Mouse (Mus musculus) megakaryocyte, embryonic 14.5 days (primary cell): ENCODE results near the gene Ch25h. TPM values are rescaled to one million over a fixed set of nuclear protein-coding genes. Genes with fewer than 3 reads are reported as not detected.
A peak's percentile ranks its signal among the peaks of the same experiment; 100 is the strongest.

Experiments
- H3K27me3 ChIP-seq: replicated peaks from 2 replicates; pipeline ENCODE3; 2012; ENCODE audit warnings: inconsistent platforms
- H3K36me3 ChIP-seq: replicated peaks from 2 replicates; pipeline ENCODE3; 2012; ENCODE audit warnings: low read length, inconsistent platforms, mixed read lengths
- H3K4me1 ChIP-seq: 2 replicates; pipeline ENCODE4 v1.6.1; 2012; ENCODE audit warnings: inconsistent platforms
- H3K4me3 ChIP-seq: replicated peaks from 2 replicates; pipeline ENCODE3; 2012; ENCODE audit warnings: moderate library complexity, mild to moderate bottlenecking, inconsistent platforms
- H3K9me3 ChIP-seq: 2 replicates; pipeline ENCODE4 v1.6.1; 2012; ENCODE audit warnings: inconsistent platforms
- FLI1 ChIP-seq: IDR thresholded peaks from 2 replicates; pipeline ENCODE4 v1.6.1; 2012; ENCODE audit warnings: low read length, inconsistent platforms, mixed read lengths
- GATA1 ChIP-seq: IDR thresholded peaks from 3 replicates; pipeline ENCODE4 v1.6.1; 2012; ENCODE audit warnings: mixed read lengths, low read length, inconsistent platforms, borderline replicate concordance
- polyA plus RNA-seq: library from polyadenylated mRNA; stranded (reverse); fragments of >175 nt; gene quantifications from 2 replicates; pipeline ENCODE4 v1.2.3, GENCODE M21; 2012; ENCODE audit warnings: low replicate concordance; ENCODE audit not compliant: insufficient read depth

The Ch25h gene
- polyA plus RNA-seq, 1 experiment = not detected

DNA sequence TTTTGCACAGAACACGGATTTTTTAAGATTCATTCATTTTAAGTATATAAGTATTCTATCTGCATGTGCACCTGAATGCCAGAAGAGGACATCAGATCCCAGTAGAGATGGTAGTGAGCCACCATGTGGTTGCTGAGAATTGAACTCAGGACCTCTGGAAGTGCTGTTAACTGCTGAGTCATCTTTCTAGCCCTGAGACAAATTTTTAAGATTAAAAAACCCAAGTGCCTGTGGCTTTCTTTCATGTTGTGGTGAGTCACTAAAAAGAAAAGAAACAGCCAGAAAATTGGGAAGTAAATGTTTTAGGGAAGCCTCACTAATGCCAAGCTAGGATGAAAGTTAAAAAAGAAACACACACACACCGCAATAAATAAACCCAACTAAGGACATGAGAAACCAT, 3.3 kb downstream of the Ch25h start:
- no peak for TF ChIP-seq FLI1
- TF ChIP-seq GATA1 = no peak
- Histone ChIP-seq H3K27me3 (peaks cover 29% of the 10 kb centered on the region), H3K9me3 (no peaks in the 10 kb centered on the region), H3K36me3 (no peaks in the 10 kb centered on the region), H3K4me1 (peaks cover 27% of the 10 kb centered on the region), H3K4me3 (no peak overlapping the region)

GRCm38 (mm10) chr19:34468794-34469193, 6.2 kb downstream of the Ch25h start:
- Histone ChIP-seq H3K4me3 (no peak overlapping the region), H3K9me3 (peaks cover 4% of the 10 kb centered on the region; the same call in 1 of the 2 replicates), H3K4me1 (peaks cover 10% of the 10 kb centered on the region), H3K36me3 (no peaks in the 10 kb centered on the region), H3K27me3 (peaks cover 4% of the 10 kb centered on the region)
- no peak for TF ChIP-seq GATA1
- TF ChIP-seq FLI1 = no peak

- H3K4me1 ChIP-seq = peaks cover 10% of the 10 kb centered on the region
- no peak for TF ChIP-seq FLI1
- TF ChIP-seq GATA1 = no peak
- H3K36me3 ChIP-seq = no peaks in the 10 kb centered on the region
- H3K27me3 ChIP-seq = peaks cover 1% of the 10 kb centered on the region
- no peak overlapping the region for H3K4me3 ChIP-seq
- H3K9me3 ChIP-seq = peaks cover 4% of the 10 kb centered on the region; the same call in 1 of the 2 replicates
Observed at GRCm38 (mm10) chr19:34468216-34468615, 6.7 kb downstream of the Ch25h start.

DNA sequence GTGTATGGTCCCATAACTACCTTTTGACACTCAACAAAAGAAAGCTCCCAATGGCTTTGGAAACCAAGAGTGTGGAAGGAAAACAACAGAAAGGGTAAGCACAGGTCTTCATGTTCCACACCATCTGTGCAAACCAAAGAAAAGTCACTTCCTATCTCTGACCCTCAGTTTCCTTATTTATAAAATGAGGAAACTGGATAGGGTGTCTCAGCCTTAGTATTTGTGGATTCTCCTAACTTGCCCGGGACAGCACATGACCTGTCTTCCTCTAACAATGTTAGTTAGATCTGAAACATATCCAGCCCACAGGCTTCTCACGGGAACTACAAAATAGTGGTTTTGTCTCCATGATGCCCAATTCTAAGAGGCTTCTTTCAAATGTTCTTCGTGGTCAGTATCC, 10.5 kb downstream of the Ch25h start:
- H3K4me1 ChIP-seq = peaks cover 6% of the 10 kb centered on the region
- TF ChIP-seq FLI1 = no peak
- TF ChIP-seq GATA1 = no peak
- H3K27me3 ChIP-seq = peaks cover 5% of the 10 kb centered on the region
- H3K4me3 ChIP-seq = no peak overlapping the region
- peaks cover 4% of the 10 kb centered on the region; the same call in 1 of the 2 replicates for H3K9me3 ChIP-seq
- H3K36me3 ChIP-seq = no peaks in the 10 kb centered on the region

DNA sequence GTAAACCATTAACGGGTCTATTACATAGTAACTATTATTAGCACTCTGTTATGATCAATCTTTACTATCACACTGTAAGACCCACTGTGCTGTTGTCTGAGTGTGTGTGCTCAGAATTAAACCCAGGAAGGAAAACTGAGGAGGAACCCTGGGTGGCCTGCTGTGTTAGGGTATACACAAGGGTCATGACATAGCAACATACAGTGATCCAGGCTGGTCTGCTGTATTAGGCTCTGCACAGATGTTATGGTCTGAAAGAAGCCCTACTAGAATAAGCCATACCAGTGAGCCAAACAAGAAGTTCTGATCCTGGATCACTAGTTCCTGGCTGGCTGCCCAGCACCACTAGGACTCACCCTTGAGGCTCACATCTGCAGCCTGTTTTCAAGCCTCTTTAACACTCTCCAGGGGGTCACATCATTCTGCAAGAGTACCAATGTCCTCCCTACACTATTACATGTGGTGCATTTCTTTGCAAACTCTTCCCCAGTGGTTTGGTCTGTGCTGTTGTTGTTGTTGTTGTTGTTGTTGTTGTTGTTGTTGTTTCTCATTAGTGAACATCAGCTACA, 13.4 kb downstream of the Ch25h start:
- no peak overlapping the region for H3K4me3 ChIP-seq
- H3K9me3 ChIP-seq = peaks cover 4% of the 10 kb centered on the region; the same call in 1 of the 2 replicates
- H3K4me1 ChIP-seq = peaks cover 6% of the 10 kb centered on the region
- no peaks in the 10 kb centered on the region for H3K36me3 ChIP-seq
- TF ChIP-seq GATA1 = no peak
- peaks cover 5% of the 10 kb centered on the region for H3K27me3 ChIP-seq

DNA sequence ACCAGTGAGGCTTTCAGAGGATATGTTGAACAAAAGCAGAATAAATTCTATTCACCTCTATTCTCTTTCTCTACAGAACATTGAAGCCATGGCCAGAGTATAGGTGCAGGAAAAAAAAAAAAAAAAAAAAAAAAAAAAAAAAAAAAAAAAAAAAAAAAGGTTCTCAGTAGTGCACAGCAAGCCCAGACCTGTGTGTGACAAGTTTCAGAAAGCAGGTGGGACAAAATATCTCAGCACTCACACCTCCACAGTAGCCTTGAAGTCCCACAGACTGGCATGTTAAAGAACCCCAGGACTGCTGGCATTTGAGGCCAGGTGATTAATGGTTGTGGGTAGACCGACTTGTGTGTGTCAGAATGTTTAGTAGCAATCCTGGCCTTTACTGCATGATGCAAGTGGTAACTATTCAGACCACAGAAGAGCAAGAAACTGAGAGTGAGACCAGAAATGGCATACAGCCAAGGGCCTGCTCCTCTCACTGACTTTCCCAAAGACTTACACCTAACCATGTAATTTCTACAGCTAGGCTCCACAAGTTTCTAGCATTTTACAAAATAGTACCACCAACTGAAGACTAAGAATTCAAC, 24.1 kb downstream of the Ch25h start:
- Histone ChIP-seq H3K9me3 (no peaks in the 10 kb centered on the region), H3K4me1 (no peaks in the 10 kb centered on the region), H3K36me3 (no peaks in the 10 kb centered on the region), H3K27me3 (peaks cover 4% of the 10 kb centered on the region), H3K4me3 (no peak overlapping the region)
- TF ChIP-seq FLI1 (no peak), GATA1 (no peak)

- no peak overlapping the region for H3K4me3 ChIP-seq
Observed at GRCm38 (mm10) chr19:34448851-34449250, 26.1 kb downstream of the Ch25h start.

DNA sequence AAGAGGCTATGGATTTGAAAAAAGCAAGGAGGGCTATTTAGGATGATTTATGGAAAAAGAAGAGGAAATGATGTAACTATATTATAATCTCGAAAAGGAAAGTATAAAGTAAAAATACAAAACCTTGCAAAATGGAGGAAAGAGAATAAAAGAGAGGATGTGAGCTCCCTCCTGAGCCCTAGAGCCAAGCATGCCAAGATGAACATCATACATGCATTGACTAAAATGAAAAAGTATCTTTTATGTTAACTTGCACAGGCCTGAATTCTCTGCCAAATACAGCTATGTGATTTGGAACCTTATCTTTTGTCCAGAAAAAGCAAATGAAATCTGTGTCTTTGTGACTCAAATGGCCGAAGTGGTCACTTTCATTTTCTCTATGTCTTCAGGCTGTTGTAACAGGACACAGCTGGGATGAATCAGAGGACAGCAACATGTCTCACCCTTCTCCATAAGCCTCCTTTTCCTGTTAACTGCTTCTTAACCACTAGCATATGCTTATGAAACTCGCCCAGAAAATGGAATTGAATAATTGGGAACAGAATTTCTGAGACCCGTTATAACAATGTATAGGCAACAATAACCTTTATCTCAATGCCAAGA, 29.5 kb downstream of the Ch25h start:
- peak overlapping the region; percentile 43 for H3K4me3 ChIP-seq
- H3K4me1 ChIP-seq = no peaks in the 10 kb centered on the region
- peaks cover 4% of the 10 kb centered on the region for H3K27me3 ChIP-seq
- TF ChIP-seq FLI1 (no peak), GATA1 (no peak)
- H3K9me3 ChIP-seq = no peaks in the 10 kb centered on the region
- no peaks in the 10 kb centered on the region for H3K36me3 ChIP-seq

More at GRCm38 (mm10) chr19:34448851-34449250, 26.1 kb downstream of the Ch25h start:
- Histone ChIP-seq H3K4me1 (no peaks in the 10 kb centered on the region), H3K27me3 (peaks cover 1% of the 10 kb centered on the region), H3K9me3 (no peaks in the 10 kb centered on the region), H3K36me3 (no peaks in the 10 kb centered on the region)
- TF ChIP-seq FLI1 (no peak), GATA1 (no peak)

DNA sequence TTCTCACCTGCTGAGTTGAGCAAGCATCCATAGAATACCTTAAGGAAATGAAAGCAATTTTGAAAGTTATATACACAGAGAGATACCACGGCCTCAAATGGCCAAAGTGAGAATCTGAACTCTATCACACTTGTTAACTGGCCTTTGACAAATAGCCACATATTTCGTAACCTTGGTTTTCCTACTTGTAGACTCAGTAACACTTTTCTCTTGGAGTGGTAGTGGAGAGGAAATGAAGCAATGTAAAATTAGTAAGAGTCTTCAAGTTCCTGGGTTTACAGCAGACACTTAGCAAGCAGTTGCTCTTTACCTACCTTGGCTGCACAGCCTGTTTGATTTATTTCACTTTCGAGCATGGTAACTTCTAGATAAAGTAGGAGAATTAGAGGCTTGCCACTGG, 30.2 kb downstream of the Ch25h start:
- no peaks in the 10 kb centered on the region for H3K4me1 ChIP-seq
- H3K4me3 ChIP-seq = no peak overlapping the region
- no peaks in the 10 kb centered on the region for H3K9me3 ChIP-seq
- TF ChIP-seq FLI1 = no peak
- no peak for TF ChIP-seq GATA1
- H3K27me3 ChIP-seq = peaks cover 4% of the 10 kb centered on the region
- no peaks in the 10 kb centered on the region for H3K36me3 ChIP-seq

GRCm38 (mm10) chr19:34441979-34442378, 33.0 kb downstream of the Ch25h start:
- H3K36me3 ChIP-seq = no peaks in the 10 kb centered on the region
- no peaks in the 10 kb centered on the region for H3K4me1 ChIP-seq
- H3K4me3 ChIP-seq = no peak overlapping the region
- H3K27me3 ChIP-seq = peaks cover 3% of the 10 kb centered on the region
- no peaks in the 10 kb centered on the region for H3K9me3 ChIP-seq
- no peak for TF ChIP-seq FLI1
- no peak for TF ChIP-seq GATA1
